Mouse (Mus musculus) urinary bladder, postnatal 0 days (tissue): ENCODE data around the gene Jak1. TPM values are rescaled to one million over a fixed set of nuclear protein-coding genes. Genes with fewer than 3 reads are reported as not detected.

ENCODE experiments used
- polyA plus RNA-seq: library from polyadenylated mRNA; unstranded; fragments of >200 nt; fragmentation: Nextera tagmentation; extraction: Ambion mirVana; gene quantifications from 2 replicates; pipeline ENCODE4 v1.2.1, GENCODE M21; 2015

Gene Jak1
- polyA plus RNA-seq: 55.7 and 57.7 TPM in 2 replicates

GRCm38 (mm10) chr4:101264741-101265513, at the start of gene Jak1:
Gene Jak1, minus strand, starts transcription at chr4:101265282.

Other genes starting within 250 kb of the Jak1 start
- not detected in 2 replicates for gene Gm10577, start 244.6 kb downstream of the Jak1 start, polyA plus RNA-seq
- 7.7 and 10.4 TPM in 2 replicates for gene Raver2, start 196.3 kb downstream of the Jak1 start, polyA plus RNA-seq
- 4.2 and 7.0 TPM in 2 replicates for gene Ak4, start 154.0 kb upstream of the Jak1 start, polyA plus RNA-seq
- gene Dnajc6, start 231.4 kb upstream of the Jak1 start, polyA plus RNA-seq: 1.9 and 2.1 TPM in 2 replicates